Mouse (Mus musculus): Measurements from ENCODE around the gene Uqcr10. TPM values are rescaled to one million over a fixed set of nuclear protein-coding genes. Genes with fewer than 3 reads are reported as not detected.

The Uqcr10 gene
- polyA plus RNA-seq, 1 experiment from 2014 or later = 942 TPM

- Histone ChIP-seq H3K4me2 (replicated peaks; ENCODE audit: low read depth, low read length) (no peak overlapping the region), H3K4me1 (ENCODE audit: control insufficient read depth, insufficient read depth, low read length) (peaks cover 5% of the 10 kb centered on the region; the same call in 1 of the 2 replicates), H3K9me3 (ENCODE audit: control insufficient read depth, low read depth, low read length) (no peaks in the 10 kb centered on the region), H3K4me3 (ENCODE audit: low read depth, low read length) (no peak overlapping the region), H3K27ac (ENCODE audit: low read length) (no peak overlapping the region), H3K36me3 (ENCODE audit: control insufficient read depth, insufficient read depth, low read length) (peaks cover 4% of the 10 kb centered on the region; the same call in 1 of the 2 replicates), H3K27me3 (ENCODE audit: control insufficient read depth, insufficient read depth, low read length) (no peaks in the 10 kb centered on the region), H3K9ac (replicated peaks; ENCODE audit: low read depth, low read length) (no peak overlapping the region)
- 43% methylated on average over 7 of the region's 7 CpGs for WGBS
- no peak for ATAC-seq (ENCODE audit: insufficient number of reproducible peaks, insufficient read depth, low FRiP score, low read depth)
Measured at GRCm38 (mm10) chr11:4720900-4721580, 16.9 kb upstream of the Uqcr10 start.

DNA sequence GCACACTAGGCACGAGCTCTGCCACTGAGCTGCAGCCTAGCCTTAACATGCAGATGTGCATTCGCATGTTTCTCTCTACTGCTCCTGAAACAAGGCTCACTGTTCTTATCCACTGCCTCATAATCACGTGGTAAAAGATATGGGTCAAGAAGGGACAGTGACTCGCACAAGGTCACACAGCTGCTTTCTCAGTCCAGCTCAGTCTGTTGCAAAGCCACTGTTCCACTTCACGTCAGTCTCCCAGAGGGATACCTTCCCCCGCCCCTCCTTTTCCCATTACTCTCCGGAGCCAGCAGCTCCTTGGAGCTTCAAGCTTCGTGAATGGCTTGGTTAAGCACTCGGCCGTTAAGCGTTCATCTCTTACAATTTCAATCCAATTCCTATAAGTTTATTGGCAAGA, 16.3 kb upstream of the Uqcr10 start:
- H3K36me3 ChIP-seq (ENCODE audit: control insufficient read depth, insufficient read depth, low read length) = peaks cover 4% of the 10 kb centered on the region; the same call in 1 of the 2 replicates
- H3K4me2 ChIP-seq (replicated peaks; ENCODE audit: low read depth, low read length) = no peak overlapping the region
- no peak overlapping the region for H3K9ac ChIP-seq (replicated peaks; ENCODE audit: low read depth, low read length)
- no peak overlapping the region for H3K4me3 ChIP-seq (ENCODE audit: low read depth, low read length)
- no peak overlapping the region for H3K27ac ChIP-seq (ENCODE audit: low read length)
- WGBS = 72% methylated on average over 11 of the region's 11 CpGs
- no peaks in the 10 kb centered on the region for H3K27me3 ChIP-seq (ENCODE audit: control insufficient read depth, insufficient read depth, low read length)
- H3K4me1 ChIP-seq (ENCODE audit: control insufficient read depth, insufficient read depth, low read length) = peaks cover 5% of the 10 kb centered on the region; the same call in 1 of the 2 replicates
- no peak for ATAC-seq (ENCODE audit: insufficient number of reproducible peaks, insufficient read depth, low FRiP score, low read depth)
- no peaks in the 10 kb centered on the region for H3K9me3 ChIP-seq (ENCODE audit: control insufficient read depth, low read depth, low read length)

DNA sequence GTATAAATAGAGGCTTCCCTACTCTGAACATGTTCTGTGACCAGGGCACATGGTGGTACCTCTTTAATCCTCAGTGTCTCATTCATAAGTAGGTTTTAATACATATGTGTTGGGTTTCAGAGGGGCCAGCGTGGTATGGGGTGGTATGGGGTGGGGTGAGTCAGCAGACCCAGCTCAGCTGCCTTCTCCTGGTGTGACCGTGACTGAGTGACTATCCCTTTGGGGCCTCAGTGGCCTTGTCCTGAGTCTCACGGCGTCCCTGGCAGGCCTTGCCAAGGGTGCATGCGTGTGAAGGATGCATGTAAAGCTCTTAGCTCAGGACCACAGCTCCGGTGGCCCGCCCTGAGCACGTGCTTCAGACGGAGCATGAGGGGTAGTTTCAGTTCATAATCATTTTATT, 15.8 kb upstream of the Uqcr10 start:
- H3K9ac ChIP-seq (replicated peaks; ENCODE audit: low read depth, low read length) = no peak overlapping the region
- peaks cover 5% of the 10 kb centered on the region; the same call in 1 of the 2 replicates for H3K4me1 ChIP-seq (ENCODE audit: control insufficient read depth, insufficient read depth, low read length)
- H3K27me3 ChIP-seq (ENCODE audit: control insufficient read depth, insufficient read depth, low read length) = no peaks in the 10 kb centered on the region
- no peaks in the 10 kb centered on the region for H3K9me3 ChIP-seq (ENCODE audit: control insufficient read depth, low read depth, low read length)
- whole genome bisulfite sequencing = 90% methylated on average over 9 of the region's 9 CpGs
- ATAC-seq (ENCODE audit: insufficient number of reproducible peaks, insufficient read depth, low FRiP score, low read depth) = no peak
- no peak overlapping the region for H3K27ac ChIP-seq (ENCODE audit: low read length)
- peaks cover 4% of the 10 kb centered on the region; the same call in 1 of the 2 replicates for H3K36me3 ChIP-seq (ENCODE audit: control insufficient read depth, insufficient read depth, low read length)
- H3K4me3 ChIP-seq (ENCODE audit: low read depth, low read length) = no peak overlapping the region
- no peak overlapping the region for H3K4me2 ChIP-seq (replicated peaks; ENCODE audit: low read depth, low read length)

DNA sequence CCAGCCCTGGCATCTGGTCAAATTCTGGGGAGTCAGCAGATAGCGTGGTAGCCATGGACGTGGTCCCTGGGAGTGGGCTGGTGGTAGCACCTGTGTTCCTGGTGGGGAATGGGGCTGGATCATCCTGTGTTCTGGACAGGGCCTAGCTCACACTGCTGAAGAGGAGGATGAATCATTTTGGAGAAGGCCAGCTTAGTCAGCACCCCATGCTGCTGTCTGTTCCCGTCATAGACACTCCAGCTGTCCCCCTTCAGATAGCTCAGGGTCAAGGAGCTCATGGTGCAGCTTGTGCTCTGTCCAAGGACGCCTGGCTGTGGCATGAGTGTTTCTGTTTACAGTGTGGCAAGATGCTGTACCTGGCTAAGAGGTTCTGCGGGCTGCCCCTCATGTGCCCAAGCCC, 14.4 kb upstream of the Uqcr10 start:
- Histone ChIP-seq H3K4me1 (ENCODE audit: control insufficient read depth, insufficient read depth, low read length) (peaks cover 5% of the 10 kb centered on the region; the same call in 1 of the 2 replicates), H3K36me3 (ENCODE audit: control insufficient read depth, insufficient read depth, low read length) (no peaks in the 10 kb centered on the region), H3K27me3 (ENCODE audit: control insufficient read depth, insufficient read depth, low read length) (no peaks in the 10 kb centered on the region), H3K9me3 (ENCODE audit: control insufficient read depth, low read depth, low read length) (no peaks in the 10 kb centered on the region), H3K4me3 (ENCODE audit: low read depth, low read length) (no peak overlapping the region), H3K27ac (ENCODE audit: low read length) (no peak overlapping the region), H3K9ac (replicated peaks; ENCODE audit: low read depth, low read length) (no peak overlapping the region), H3K4me2 (replicated peaks; ENCODE audit: low read depth, low read length) (no peak overlapping the region)
- 78% methylated on average over 5 of the region's 5 CpGs for WGBS
- ATAC-seq (ENCODE audit: insufficient number of reproducible peaks, insufficient read depth, low FRiP score, low read depth) = no peak

DNA sequence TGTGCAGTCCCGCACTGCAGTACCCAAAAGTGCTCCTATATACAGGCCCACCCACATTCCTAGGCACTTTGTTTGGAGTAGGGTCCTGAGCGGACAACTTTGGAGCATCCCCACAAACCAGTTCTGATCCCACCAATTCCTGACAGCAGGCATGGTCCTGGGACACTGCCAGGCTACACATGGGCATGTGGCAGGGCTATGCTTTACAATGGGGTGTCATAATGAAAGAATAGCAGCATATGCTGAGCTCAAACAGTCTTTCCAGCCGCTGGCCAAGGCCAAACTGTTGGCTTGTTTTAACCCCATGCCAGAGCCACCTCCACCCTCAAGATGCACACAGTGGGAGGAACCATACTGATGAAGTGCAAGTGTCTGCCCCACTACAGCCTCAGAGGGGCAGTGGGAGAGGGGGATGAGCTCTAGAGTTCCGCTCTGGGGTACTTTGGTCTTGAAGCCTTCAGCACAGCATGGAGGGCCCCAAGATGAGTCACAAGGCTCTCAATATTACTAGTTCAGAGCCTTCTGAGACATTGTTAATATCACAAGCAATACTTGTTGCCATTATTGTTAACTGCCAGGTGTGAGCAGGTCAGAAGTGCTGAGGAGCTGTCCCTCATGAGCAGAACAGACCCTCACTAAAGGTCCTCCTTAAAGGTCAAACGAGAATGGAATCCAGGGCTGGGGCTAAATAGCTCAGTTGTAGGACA, 12.5 kb upstream of the Uqcr10 start:
- WGBS = 83% methylated on average over 5 of the region's 5 CpGs
- H3K27ac ChIP-seq (ENCODE audit: low read length) = no peak overlapping the region
- no peak overlapping the region for H3K4me2 ChIP-seq (replicated peaks; ENCODE audit: low read depth, low read length)
- H3K9ac ChIP-seq (replicated peaks; ENCODE audit: low read depth, low read length) = no peak overlapping the region
- no peaks in the 10 kb centered on the region for H3K9me3 ChIP-seq (ENCODE audit: control insufficient read depth, low read depth, low read length)
- ATAC-seq (ENCODE audit: insufficient number of reproducible peaks, insufficient read depth, low FRiP score, low read depth) = no peak
- H3K27me3 ChIP-seq (ENCODE audit: control insufficient read depth, insufficient read depth, low read length) = no peaks in the 10 kb centered on the region
- H3K36me3 ChIP-seq (ENCODE audit: control insufficient read depth, insufficient read depth, low read length) = no peaks in the 10 kb centered on the region
- peaks cover 5% of the 10 kb centered on the region; the same call in 1 of the 2 replicates for H3K4me1 ChIP-seq (ENCODE audit: control insufficient read depth, insufficient read depth, low read length)
- no peak overlapping the region for H3K4me3 ChIP-seq (ENCODE audit: low read depth, low read length)

GRCm38 (mm10) chr11:4715596-4715995, 11.5 kb upstream of the Uqcr10 start:
- Histone ChIP-seq H3K9ac (replicated peaks; ENCODE audit: low read depth, low read length) (no peak overlapping the region), H3K9me3 (ENCODE audit: control insufficient read depth, low read depth, low read length) (no peaks in the 10 kb centered on the region), H3K27ac (ENCODE audit: low read length) (no peak overlapping the region), H3K4me1 (ENCODE audit: control insufficient read depth, insufficient read depth, low read length) (no peaks in the 10 kb centered on the region), H3K4me3 (ENCODE audit: low read depth, low read length) (no peak overlapping the region), H3K4me2 (replicated peaks; ENCODE audit: low read depth, low read length) (no peak overlapping the region), H3K36me3 (ENCODE audit: control insufficient read depth, insufficient read depth, low read length) (no peaks in the 10 kb centered on the region), H3K27me3 (ENCODE audit: control insufficient read depth, insufficient read depth, low read length) (no peaks in the 10 kb centered on the region)
- 81% methylated on average over 4 of the region's 4 CpGs for WGBS
- ATAC-seq (ENCODE audit: insufficient number of reproducible peaks, insufficient read depth, low FRiP score, low read depth) = no peak

GRCm38 (mm10) chr11:4714727-4715126, 10.6 kb upstream of the Uqcr10 start:
- Histone ChIP-seq H3K36me3 (ENCODE audit: control insufficient read depth, insufficient read depth, low read length) (no peaks in the 10 kb centered on the region), H3K9ac (replicated peaks; ENCODE audit: low read depth, low read length) (no peak overlapping the region), H3K4me3 (ENCODE audit: low read depth, low read length) (no peak overlapping the region), H3K27me3 (ENCODE audit: control insufficient read depth, insufficient read depth, low read length) (no peaks in the 10 kb centered on the region), H3K4me1 (ENCODE audit: control insufficient read depth, insufficient read depth, low read length) (no peaks in the 10 kb centered on the region), H3K9me3 (ENCODE audit: control insufficient read depth, low read depth, low read length) (no peaks in the 10 kb centered on the region), H3K27ac (ENCODE audit: low read length) (no peak overlapping the region), H3K4me2 (replicated peaks; ENCODE audit: low read depth, low read length) (no peak overlapping the region)
- ATAC-seq (ENCODE audit: insufficient number of reproducible peaks, insufficient read depth, low FRiP score, low read depth) = no peak
- 85% methylated on average over 4 of the region's 4 CpGs for WGBS

DNA sequence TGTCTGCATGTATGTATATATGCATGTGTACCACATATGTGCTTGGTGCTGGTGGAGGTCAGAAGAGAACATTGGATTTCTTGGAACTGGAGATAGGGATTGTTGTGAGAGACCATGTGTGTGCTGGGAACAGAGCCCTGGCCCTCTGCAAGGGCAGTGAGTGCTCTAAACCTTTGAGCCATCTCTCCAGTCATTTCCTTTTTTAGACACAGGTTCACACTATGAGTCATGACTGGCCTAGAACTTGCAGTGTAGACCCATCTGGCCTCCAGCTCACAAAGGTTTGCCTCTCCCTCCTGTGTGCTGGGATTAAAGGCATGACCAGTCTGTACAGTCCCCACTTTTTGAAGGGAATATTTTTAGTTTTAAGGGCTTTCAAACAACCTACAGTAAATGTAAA, 8.7 kb upstream of the Uqcr10 start:
- ATAC-seq (ENCODE audit: insufficient number of reproducible peaks, insufficient read depth, low FRiP score, low read depth) = no peak
- no peaks in the 10 kb centered on the region for H3K36me3 ChIP-seq (ENCODE audit: control insufficient read depth, insufficient read depth, low read length)

More for the DNA sequence above, 8.7 kb upstream of the Uqcr10 start:
- no peak overlapping the region for H3K4me2 ChIP-seq (replicated peaks; ENCODE audit: low read depth, low read length)
- H3K27me3 ChIP-seq (ENCODE audit: control insufficient read depth, insufficient read depth, low read length) = no peaks in the 10 kb centered on the region
- H3K4me1 ChIP-seq (ENCODE audit: control insufficient read depth, insufficient read depth, low read length) = no peaks in the 10 kb centered on the region
- no peak overlapping the region for H3K4me3 ChIP-seq (ENCODE audit: low read depth, low read length)
- no peak overlapping the region for H3K9ac ChIP-seq (replicated peaks; ENCODE audit: low read depth, low read length)
- H3K9me3 ChIP-seq (ENCODE audit: control insufficient read depth, low read depth, low read length) = no peaks in the 10 kb centered on the region
- no peak overlapping the region for H3K27ac ChIP-seq (ENCODE audit: low read length)

Measured in stomach, embryonic 14.5 days (tissue).